Mouse (Mus musculus) MEL-GATA-1-ER (cell line): ENCODE data around the gene Higd1c.
"Not testable (repeated sequence)": the region's sequence is repeated elsewhere in the genome, so short reads cannot be mapped to it uniquely, and the experiment has no call there.

Source experiments
- DNase-seq: peaks from one replicate; pipeline ENCODE4 v3.0.0-alpha.2; 2012; ENCODE audit warnings: low read depth; ENCODE audit errors: extremely low read depth

The Higd1c gene

DNA sequence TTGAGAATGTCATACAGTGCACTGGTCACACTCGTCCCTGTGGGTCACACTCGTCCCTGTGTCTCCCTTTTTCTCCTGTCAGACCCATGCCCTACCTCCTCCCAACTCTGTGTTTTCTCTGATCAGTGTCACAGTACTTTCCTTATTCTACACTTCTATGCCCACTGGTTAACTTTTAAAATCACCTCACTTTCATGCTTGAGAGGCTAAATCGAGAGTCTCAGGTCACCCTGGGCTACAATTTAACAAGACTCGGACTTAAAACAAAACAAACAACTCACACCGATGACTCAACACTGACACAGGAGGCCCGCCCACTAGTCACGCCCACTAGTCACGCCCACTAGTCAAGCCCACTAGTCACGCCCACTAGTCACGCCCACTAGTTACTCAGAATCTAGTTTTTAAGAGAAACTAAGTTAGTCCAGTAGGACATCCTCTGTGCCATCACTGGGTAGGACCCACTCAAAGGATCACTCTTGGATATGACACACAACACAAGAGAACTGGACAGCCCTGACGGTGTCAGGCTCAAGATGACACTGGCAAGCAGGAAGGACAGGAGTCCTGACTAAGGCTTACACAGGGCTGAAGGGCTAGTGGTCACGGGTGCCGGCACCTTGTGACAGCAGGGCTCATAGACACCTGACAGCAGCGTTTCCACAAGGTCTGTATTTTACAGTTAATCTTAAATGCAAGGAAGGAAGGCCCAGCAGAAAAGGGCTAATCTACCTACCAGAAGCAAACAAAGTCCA lies 46.8 kb downstream of the Higd1c start:
- no peak for DNase-seq

- no peak for DNase-seq
Measured at GRCm38 (mm10) chr15:100411731-100412130, 47.4 kb downstream of the Higd1c start.

DNA sequence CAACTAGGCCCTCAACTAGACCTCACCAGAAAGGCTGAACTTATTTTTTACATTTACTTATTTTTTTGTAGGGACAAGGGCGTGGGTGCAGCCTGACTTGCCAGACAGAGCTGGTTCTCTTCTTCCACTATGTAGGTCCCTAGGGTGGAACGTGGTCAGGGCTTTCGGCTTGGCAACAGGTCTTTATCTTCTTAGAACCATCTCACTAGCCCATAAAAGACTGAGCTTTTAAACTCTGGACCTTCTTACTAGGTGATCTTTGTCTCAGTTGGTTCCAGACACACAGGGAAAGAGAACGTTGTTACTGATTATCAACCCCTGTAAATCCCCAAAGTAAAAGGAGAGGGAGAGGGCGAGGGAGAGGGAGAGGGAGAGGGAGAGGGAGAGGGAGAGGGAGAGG lies 49.0 kb downstream of the Higd1c start:
- DNase-seq: no peak

DNA sequence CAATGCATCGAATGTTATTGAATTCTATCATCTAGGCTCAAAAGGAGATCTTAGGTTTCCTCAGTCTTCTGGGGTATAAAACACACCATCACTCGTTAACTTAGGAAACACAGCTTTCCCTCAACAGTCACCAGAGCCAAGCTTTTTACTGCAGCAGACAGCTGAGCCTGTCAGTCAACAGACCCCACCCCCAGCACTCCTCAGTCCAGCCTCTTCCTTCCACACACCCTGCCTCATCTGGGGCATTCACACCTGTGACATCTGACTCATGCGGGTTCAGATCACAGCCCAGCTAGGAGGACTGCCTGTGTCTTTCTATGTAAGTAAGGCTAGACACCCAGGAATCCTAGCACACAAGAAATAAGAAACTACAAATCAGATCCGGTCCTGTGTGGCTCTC lies 49.7 kb downstream of the Higd1c start:
- DNase-seq: no peak

GRCm38 (mm10) chr15:100414942-100415341 lies 50.6 kb downstream of the Higd1c start:
- no peak for DNase-seq

DNA sequence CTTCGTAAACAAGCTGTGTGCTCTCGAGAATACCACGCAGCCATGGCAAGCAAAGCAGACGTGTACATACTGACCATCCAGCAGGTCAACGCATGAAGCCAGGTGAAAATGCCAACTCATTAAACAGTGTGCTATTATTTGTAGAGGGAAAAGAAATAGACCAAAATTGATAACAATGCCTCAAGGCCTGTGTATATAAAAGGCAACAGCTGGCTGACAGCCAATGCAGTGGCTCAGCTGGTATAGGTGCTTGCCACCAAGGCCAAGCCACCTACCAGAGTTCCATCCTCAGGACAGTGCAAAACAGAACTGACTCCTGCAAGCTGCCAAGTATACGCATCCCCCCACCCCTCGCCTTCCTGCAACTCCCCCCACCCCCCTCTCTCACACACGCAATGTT lies 51.3 kb downstream of the Higd1c start:
- no peak for DNase-seq

- no peak for DNase-seq
Measured at GRCm38 (mm10) chr15:100417854-100418450, 53.6 kb downstream of the Higd1c start.

GRCm38 (mm10) chr15:100419311-100419710 lies 55.0 kb downstream of the Higd1c start:
- DNase-seq: no peak

- peak; percentile 95 for DNase-seq
Measured at GRCm38 (mm10) chr15:100419901-100420745, 55.8 kb downstream of the Higd1c start.

DNA sequence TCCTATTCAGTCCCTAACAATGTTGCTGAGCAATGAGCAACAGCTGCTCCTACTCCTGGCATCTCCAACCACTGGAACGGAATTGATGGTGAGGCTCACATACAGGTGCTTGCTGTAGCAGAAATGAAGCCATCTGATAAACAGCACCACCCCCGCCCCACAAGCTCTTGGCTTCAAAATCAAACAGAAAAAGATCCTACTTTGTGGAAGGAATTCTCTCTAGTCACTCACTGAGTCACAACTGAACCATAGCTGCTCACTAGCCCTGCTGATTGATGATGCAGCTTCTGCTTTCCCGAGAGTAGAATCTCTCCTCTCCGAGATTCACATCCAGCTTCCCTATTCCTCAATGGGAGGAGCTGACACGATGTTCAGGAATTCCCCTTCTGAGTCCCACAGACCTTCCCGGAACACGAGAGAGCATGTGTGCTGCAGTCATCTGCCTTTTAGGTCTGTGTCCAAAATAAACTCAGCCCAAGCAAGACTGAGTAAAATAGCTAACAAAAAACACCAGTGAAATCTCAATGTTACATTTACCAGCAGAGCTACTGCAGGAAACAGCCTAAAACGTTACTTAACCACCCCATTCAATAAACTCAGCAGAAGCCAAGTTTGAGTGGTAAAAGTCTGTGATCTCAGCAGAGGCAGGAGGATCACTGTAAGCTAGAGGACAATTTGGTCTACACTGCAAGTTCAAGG lies 56.9 kb downstream of the Higd1c start:
- no peak for DNase-seq

DNA sequence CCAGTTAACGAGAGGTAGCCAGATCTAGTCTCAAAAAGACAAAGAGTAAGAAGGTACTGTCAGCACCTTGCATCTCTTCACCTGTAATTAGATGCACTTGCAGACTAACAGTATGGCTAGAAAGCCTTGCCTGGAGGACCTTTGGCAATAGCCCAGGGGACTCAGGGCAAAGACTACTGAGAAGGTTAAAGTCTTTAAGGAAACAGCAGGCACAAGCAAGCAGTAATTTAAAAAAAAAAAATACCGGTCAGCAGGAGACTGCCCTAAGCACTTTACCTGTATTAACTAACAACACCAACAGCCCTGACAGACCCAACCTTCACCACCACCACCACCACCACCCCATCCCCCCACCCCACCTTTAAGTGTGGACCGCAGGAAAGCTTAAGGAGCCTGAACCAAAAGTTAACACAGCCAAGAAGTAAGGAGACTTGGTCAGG lies 57.4 kb downstream of the Higd1c start, which contains the start of gene Gm5475:
Gene Gm5475, plus strand, starts transcription at position 390 of the 440 bp plus-strand sequence.
- DNase-seq: not testable (repeated sequence)

- no peak for DNase-seq
Measured at GRCm38 (mm10) chr15:100422476-100422875, 58.1 kb downstream of the Higd1c start.

DNA sequence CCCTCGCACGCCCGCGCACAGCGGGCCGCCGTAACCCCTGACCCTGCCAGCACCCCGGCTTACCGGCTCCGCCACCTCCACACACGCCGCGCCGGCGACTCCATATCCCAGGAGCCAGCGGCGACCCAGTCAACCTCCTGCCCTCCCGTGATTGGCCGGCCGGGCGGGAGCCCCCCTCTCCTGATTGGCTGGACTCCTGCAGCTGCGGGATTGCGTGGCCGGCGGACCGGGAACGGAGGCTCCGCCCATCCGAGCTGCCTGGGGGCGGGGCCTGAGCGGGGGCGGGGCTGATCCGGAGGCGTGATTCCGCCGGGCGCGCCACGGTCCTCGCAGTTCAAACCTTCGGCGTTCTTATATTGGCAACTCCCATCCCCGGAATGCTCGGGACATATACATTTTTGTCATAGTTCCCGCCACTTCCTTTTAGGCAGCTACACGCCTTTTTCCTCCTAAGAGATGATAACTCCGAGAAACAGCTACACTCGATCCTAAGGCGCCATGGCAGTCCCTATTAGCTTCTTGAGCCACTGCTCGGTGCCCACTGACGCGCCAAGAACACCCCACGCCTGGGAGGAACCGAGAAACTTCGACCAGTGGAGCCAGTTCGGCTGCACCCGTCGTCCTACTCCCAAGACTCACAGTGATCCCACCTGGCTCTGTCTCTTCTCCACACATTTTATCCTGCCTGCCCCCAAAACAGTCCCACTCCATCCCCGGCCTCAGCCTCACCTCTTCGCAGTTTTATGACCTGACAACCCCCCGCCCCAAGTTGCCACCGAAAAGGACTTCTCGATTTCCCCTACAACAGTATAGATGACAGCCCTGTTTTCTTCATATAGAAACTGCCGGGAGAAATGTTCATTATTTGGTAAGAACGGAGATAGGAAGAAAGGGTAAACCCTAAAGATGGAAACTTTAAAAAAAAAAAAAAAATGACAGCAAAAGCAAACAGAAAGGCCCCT lies 58.8 kb downstream of the Higd1c start:
- peak; percentile 88 for DNase-seq

GRCm38 (mm10) chr15:100423916-100424315 lies 59.6 kb downstream of the Higd1c start:
- no peak for DNase-seq

GRCm38 (mm10) chr15:100424396-100425122 lies 60.2 kb downstream of the Higd1c start, which contains the start of gene Slc11a2:
Gene Slc11a2 (minus strand): TSS chr15:100425072.
- DNase-seq: no peak

DNA sequence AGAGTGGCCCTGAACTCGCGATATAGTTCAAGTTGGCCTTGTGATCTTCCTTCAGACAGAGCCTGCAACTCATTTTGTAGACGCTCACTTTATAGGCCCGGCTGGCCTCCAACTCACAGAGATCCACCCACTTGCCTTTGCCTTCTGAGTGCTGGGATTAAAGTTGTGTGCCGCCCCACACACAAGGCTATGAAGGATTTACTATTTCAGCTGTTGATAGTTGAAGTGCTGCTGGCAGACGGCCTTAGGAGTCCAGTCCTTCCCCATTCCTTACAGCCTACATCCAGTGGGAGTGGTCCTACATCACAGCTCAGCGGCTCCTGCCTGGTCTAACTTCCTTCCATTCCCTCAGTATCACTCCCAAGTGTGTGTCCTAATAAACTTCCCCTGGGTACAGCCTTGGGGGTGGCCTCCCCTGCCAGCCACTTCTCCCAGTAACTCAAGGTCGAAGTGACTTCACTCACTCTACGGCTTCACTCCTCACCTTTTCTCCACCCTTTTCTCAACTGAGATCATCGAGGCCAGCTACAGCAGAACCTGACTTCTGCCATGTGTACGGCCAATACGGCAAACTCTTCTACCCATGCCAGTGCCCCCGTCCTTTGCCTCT lies 64.1 kb downstream of the Higd1c start:
- DNase-seq: no peak

- no peak for DNase-seq
Measured at GRCm38 (mm10) chr15:100429959-100430565, 65.7 kb downstream of the Higd1c start.

GRCm38 (mm10) chr15:100433234-100433633 lies 68.9 kb downstream of the Higd1c start:
- DNase-seq: no peak
